Mouse (Mus musculus) monocyte, adult 2 months (primary cell): ENCODE measurements around the gene Smagp.

Experiments used
- DNase-seq, 2 experiments: peaks; one replicate each; pipeline ENCODE4 v3.0.0; 2022; ENCODE audit warnings: low spot score in 2 of 2, low read depth in 1 of 2

Smagp gene

GRCm38 (mm10) chr15:100636700-100637501, at the start of gene Smagp:
TSS of gene Smagp (minus strand) at chr15:100636940.
- DNase-seq = no peak

DNA sequence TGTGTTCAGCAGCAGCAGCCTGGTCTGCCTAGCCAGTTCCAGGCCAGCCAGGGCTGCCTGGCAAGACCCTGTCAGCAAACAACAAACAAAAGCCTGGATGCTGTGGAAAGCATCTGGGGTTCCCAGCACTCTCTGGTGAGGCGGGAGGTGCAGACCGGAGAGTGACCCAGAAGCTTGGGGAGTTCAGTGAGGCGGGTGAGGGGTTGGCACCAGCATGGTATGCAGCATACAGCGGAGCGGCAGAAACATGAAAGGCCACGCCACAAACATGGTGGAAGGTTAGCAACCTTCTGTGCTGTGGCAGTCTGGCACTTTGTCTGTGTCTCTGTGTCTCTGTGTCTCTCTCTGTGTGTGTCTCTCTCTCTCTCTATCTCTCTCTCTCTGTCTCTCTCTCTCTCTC, 49.7 kb upstream of the Smagp start:
- DNase-seq = no peak

GRCm38 (mm10) chr15:100685849-100686248, 49.1 kb upstream of the Smagp start:
- DNase-seq = no peak

- DNase-seq = no peak
Observed at GRCm38 (mm10) chr15:100685255-100685654, 48.5 kb upstream of the Smagp start.

DNA sequence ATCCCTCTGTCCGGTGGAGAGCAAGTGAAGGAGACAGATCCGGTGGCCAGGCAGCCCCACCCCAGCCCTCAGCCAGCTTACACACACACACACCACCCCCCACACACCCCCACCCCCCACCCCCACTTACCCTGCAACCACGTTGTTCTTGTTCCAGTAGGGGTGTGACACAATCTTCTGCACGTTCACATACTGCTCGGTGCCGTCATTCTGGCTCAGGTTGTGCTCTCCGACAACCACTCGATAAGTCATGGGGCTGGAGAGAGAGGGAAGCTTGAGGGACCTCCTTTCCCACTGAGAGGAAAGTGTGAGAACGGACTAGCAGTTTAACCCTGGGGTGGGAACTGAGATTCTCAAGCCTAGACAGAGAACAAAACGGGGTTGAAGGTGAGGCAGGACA, 47.7 kb upstream of the Smagp start:
- DNase-seq = no peak

DNA sequence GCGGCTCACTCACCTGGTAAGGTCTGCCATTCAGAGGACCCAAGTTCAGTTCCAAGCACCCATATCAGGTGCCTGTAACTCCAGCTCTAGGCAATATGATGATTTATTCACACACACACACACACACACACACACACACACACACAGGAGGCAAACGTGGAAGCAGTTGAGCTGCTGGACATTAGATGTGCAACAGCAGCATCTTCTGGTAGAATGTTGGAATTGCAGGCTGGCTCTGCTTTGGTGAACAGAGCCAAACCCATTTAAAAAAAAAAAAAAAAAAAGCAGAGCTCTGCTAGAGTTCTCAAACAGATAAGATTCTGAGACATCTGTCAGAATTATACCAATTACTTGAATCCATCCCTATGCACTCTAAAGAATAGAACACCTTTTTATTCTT, 46.3 kb upstream of the Smagp start:
- DNase-seq = peak; percentile 48 to 72

- DNase-seq = no peak
Observed at GRCm38 (mm10) chr15:100681770-100682169, 45.0 kb upstream of the Smagp start.

DNA sequence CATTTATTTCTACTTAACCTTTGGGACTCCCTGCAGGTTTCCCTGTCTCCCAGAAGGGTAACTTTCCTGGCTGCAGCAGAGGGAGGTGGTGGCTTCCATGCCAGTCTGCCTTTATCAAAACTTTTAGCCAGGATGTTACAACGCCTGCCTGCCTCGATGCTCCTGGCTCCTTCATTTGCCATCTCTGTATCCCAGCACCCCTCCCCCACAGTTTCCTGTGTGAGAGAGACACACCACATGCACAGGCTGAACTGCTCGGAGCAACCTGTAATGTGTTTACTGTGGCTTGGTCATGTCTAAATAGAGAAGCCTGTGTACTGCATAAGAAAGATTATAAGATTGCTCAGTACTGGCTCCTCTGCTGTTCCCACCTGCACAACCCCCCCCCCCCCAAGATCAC, 43.6 kb upstream of the Smagp start:
- no peak for DNase-seq

DNA sequence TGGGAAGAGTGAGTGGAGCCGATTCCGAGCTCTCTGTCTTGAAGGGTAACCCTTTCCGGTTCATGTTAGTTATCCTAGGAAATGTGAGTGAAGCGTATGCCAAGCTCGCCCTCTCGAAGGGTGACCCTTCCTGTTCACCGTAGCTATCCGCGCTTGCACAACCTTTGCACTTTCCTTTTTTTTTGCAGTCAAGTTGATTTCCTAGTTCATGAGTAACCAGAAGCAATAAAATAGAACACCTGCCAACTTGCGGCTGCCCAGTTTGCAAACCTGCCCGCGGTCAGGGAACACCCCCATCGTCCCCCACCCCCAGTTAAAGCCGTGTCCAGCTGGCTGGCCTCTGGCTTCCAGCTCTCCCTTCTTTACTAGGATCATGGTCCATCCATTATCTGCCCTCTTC, 42.3 kb upstream of the Smagp start:
- no peak for DNase-seq

DNA sequence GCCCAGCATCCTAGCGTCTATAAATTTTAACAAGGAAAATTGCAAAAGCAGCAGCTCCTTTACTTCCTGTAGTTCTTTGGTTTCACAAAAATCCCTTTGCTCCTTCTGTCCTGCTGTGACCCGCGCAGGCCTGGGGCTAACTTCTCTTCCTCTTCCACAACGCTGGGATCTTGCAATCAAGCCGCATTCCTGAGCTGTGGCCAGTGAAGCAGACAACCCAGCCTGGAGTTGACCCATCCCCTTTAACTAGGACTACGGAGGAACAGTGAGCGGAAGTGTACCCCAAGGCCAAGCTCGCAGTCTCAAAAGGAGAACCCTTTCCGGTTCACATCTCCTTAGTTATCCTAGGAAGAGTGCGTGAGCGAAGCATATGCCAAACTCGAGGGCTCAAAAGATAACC, 41.8 kb upstream of the Smagp start:
- no peak for DNase-seq

DNA sequence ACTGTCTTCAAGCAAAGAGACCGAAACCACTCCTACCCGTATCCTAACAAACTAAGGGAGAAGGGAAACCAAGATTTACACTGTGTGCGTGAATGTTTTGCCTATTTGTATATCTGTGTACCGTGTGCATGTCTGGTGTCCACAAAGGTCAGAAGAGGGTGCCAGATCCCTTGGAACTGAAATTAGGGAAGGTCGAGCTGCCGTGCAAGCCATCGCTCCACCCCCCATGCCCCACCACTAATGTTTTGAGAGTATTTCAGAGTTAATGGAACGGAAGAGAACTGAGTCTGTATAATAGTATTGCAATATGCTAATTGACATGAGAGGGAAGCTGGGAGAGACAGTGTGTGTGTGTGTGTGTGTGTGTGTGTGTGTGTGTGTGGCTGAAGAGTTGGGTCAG, 40.9 kb upstream of the Smagp start:
- no peak for DNase-seq

DNA sequence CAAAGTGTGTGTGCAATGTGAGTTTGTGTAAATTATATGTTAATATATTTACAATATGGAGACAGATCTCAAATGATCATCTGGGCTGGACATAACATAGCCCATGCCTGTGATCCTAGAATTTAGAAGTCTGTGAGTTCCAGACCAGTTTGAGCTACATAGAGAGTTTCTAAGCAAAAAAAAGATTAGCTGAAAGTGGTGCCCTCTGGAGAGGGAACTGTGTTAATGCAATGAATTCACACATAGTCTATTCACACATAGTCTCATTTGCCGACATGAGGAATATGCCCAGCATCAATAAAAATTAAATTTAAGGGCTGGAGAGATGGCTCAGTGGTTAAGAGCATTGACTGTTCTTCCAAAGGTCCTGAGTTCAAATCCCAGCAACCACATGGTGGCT, 39.8 kb upstream of the Smagp start:
- DNase-seq = no peak

DNA sequence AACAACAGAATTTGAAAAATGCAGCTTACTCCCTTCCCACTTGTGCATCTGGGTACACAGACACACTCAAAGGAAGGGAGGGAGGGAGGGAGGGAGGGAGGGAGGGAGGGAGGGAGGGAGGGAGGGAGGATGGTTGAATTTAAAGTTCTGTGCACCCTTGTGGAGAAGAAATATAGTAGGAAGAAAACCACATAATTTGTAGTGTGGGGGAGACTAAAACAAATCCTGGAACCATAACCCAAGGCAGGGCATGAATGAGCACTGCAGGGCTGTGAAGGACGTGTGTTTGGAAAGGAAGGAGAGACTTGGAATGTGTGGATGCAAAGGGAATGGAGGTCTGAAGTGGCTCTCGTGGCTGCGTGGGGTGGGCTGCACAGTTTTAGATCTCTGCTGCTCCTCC, 38.7 kb upstream of the Smagp start:
- DNase-seq = no peak

- no peak for DNase-seq
Observed at GRCm38 (mm10) chr15:100674566-100674965, 37.8 kb upstream of the Smagp start.

DNA sequence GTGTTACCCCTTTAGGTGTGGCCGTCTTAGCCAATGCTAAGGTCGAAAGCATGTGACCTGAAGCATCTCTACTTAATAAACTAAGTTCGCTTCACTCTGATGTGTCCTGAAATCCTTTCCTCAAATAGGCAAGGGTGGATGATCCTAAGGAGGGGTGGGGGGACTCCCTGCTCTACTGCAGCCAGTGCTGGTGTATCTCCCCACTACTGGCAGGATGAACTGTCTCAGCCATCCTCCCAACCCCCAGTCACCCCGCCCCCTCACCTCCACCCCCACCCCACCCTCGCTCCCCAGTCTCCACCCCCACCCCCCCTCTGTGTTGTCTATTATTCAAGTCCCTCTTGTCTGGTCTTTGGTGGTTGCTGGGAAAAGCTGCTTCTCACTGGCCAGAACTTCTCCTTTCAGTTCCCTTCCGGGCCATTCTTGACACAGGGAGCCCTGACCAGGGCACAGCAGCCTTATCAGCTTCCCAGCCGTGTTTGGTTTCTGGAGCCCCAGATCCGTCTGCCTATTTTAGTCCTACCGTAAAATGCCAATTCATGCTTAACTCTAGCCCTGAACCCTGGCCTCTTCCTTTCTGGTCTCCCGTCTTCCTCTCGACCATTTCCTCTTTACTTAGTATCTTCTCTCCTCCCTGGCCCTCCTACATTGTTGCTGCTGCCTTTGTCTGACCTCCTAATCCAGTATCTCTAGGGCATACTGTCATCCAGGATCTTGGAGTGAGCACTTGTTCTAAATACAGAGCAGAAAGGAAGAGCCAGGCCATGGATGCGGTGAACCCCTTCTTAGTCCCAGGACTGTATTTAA, 37.0 kb upstream of the Smagp start:
- DNase-seq = no peak

DNA sequence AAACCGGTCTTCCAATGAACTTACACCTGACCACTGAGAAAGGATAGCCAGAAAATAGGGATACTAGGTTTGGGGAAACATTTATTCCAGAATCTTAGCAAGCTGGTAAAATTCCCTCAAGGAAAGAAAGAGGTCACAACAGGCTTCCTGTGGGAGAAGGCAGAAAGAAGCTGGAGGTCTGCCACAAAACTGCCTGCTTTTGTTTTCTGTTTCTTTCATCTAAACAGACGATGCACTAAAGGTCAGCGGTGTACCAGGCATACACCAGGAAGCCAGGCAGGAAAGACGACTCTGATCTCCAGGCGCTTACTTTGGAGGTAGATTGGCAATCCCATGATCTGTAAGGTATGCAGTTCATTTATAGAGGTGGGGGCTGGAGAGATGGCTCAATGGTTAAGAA, 34.1 kb upstream of the Smagp start:
- no peak for DNase-seq

DNA sequence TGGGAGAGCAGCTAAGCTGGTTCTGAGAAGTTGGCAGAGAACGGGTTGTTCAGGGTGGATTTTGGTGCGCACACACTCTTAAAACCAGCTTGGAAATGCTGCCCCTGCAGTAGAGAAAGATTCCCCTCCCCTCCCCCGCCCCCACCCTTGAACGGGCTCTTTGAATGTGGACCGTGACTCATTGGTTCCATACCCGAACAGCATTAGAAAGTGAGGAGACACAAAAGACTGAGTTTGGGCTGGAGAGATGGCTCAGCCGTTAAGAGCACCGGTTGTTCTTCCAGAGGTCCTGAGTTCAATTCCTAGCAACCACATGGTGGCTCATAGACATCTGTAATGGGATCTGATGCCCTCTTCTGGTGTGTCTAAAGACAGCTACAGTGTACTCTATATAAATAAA, 33.3 kb upstream of the Smagp start:
- DNase-seq = no peak

DNA sequence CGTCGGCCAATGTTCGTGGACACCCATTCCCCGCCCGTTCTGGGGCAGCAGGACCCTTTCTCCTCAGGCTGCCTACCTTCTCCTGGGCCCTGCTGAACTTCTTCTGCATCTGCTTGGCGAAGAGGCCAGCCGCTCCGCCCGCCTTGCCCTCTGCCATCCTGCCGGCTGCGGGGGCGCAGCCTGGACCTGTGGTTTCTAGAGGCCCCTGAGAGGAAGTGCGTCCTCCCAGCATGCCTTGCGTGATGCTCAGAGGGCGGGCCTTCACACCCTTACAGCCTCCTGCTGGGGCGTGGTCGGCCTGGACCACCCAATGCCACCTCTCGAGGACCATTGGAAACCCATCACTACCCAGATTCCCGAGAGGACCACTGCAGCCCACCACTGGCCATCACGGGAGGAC, 32.6 kb upstream of the Smagp start, which contains the start of gene Bin2:
TSS of gene Bin2 (minus strand) at position 217 of the 400 bp plus-strand sequence.
- DNase-seq = peak in 1 of 2 experiments; percentile 63

DNA sequence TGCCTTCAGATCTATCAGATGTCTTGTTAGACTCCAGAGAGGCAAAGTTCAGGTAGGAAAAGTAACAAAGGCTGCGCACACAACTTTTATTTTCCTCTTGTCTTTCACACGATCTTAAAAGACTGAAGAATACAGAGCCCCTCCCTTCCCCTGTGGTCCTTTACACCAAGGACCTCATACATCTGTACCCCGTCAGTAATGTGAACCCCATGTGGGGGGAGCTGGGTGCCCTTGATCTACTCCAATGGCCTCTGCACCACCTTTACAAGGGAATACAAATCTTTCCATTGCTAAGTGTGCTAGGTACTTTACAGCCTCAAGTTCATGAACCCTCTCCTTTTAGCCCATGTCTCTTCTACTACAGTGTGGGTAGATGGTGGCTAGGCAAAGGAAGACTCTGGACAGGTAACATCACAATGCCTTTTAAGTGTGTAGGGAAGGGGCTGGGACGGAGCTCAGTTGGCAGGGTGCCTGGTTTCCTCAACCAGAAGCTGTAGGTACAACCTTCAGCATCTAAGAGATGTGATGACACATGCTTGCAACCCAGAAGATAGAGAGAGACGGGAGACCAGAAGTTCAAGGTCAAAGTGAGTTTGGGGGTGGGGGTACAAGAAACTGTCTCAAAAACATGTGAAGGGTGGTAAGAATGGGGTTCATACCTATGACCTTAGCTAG, 31.3 kb upstream of the Smagp start:
- DNase-seq = no peak

GRCm38 (mm10) chr15:100667420-100667819, 30.7 kb upstream of the Smagp start:
- no peak for DNase-seq

DNA sequence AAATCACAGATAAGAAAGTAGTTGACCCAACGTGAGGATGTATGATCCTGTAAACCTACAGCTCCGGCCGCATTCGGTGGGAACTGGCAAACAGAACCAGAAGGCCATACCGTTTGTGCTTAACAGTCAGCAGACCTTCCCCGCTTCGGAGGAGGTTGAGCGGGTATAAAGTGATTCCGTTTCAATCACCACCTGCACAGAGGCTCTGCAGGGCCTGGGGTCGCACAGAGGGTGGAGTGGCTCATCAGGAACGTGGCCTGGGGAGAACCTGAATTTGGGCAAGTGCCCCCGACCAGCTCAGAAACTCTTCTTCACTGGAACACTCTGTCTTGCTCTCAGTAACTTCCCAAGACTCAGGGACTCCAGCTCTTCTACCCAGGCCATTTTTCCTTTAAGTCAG, 30.1 kb upstream of the Smagp start:
- no peak for DNase-seq

DNA sequence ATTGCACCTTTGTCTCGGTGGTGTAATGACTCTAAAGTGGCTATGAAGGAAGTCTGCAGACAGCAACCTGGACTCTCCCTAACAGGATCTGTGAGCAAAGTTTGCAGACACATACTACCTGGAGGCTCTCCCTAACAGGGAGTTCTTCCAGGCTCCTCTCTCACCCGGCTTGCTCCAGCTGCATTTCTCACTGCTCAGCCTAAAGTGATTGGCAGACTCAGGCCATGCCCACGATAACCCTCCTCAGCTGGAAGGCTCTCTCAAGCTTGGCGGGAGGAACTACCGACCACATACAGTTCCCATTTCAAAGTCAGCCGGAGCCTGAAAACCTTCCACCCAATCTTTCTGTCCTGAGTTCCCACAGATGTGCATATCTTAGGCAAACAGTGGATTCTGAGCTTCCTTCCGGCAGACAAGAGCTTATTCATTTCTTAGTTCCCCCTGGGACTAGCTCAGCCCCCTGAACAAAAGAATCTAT, 29.5 kb upstream of the Smagp start:
- no peak for DNase-seq
